Mouse (Mus musculus): ENCODE data around the gene Odaph. TPM values are rescaled to one million over a fixed set of nuclear protein-coding genes. Genes with fewer than 3 reads are reported as not detected.

The Odaph gene
- polyA plus RNA-seq, 1 experiment, result not detected

GRCm38 (mm10) chr5:91985721-91986120, 1.6 kb upstream of the Odaph start:
- Histone ChIP-seq H3K4me1 (ENCODE audit: control insufficient read depth, insufficient read depth, low read length) (no peaks in the 10 kb centered on the region), H3K4me3 (replicated peaks; ENCODE audit: extremely low read depth, low read depth, low read length) (no peak overlapping the region)
- DNase-seq, result no peak
- TF ChIP-seq CTCF (IDR thresholded peaks at IDR 0.05; ENCODE audit: insufficient read depth, low read length) (no peak), POLR2A (IDR thresholded peaks at IDR 0.05; ENCODE audit: borderline replicate concordance, extremely low read depth, low read depth, low read length) (no peak)
- WGBS, result 70% methylated on average over 2 of the region's 2 CpGs

GRCm38 (mm10) chr5:91987799-91988198, 524 bp downstream of the Odaph start:
- no peak for DNase-seq
- no peak overlapping the region for H3K4me3 ChIP-seq (replicated peaks; ENCODE audit: extremely low read depth, low read depth, low read length)
- H3K4me1 ChIP-seq (ENCODE audit: control insufficient read depth, insufficient read depth, low read length), result no peaks in the 10 kb centered on the region
- WGBS, result 83% methylated on average over 2 of the region's 2 CpGs
- no peak for TF ChIP-seq POLR2A (IDR thresholded peaks at IDR 0.05; ENCODE audit: borderline replicate concordance, extremely low read depth, low read depth, low read length)
- no peak for TF ChIP-seq CTCF (IDR thresholded peaks at IDR 0.05; ENCODE audit: insufficient read depth, low read length)

GRCm38 (mm10) chr5:91989261-91989660, 2.0 kb downstream of the Odaph start:
- WGBS, result 86% methylated on average over 9 of the region's 9 CpGs
- DNase-seq, result no peak
- TF ChIP-seq POLR2A (IDR thresholded peaks at IDR 0.05; ENCODE audit: borderline replicate concordance, extremely low read depth, low read depth, low read length) (no peak), CTCF (IDR thresholded peaks at IDR 0.05; ENCODE audit: insufficient read depth, low read length) (no peak)
- H3K4me1 ChIP-seq (ENCODE audit: control insufficient read depth, insufficient read depth, low read length), result no peaks in the 10 kb centered on the region
- no peak overlapping the region for H3K4me3 ChIP-seq (replicated peaks; ENCODE audit: extremely low read depth, low read depth, low read length)

GRCm38 (mm10) chr5:91991191-91991937, 4.1 kb downstream of the Odaph start:
- no peak for TF ChIP-seq CTCF (IDR thresholded peaks at IDR 0.05; ENCODE audit: insufficient read depth, low read length)

GRCm38 (mm10) chr5:91993061-91993460, 5.8 kb downstream of the Odaph start:
- Histone ChIP-seq H3K4me3 (replicated peaks; ENCODE audit: extremely low read depth, low read depth, low read length) (no peak overlapping the region), H3K4me1 (ENCODE audit: control insufficient read depth, insufficient read depth, low read length) (no peaks in the 10 kb centered on the region)
- WGBS, result 79% methylated on average over 2 of the region's 2 CpGs
- no peak for DNase-seq
- TF ChIP-seq CTCF (IDR thresholded peaks at IDR 0.05; ENCODE audit: insufficient read depth, low read length), result no peak

More at GRCm38 (mm10) chr5:91991191-91991937, 4.1 kb downstream of the Odaph start:
- no peak for DNase-seq
- WGBS, result 63% methylated on average over 6 of the region's 6 CpGs
- no peak overlapping the region for H3K4me3 ChIP-seq (replicated peaks; ENCODE audit: extremely low read depth, low read depth, low read length)
- no peaks in the 10 kb centered on the region for H3K4me1 ChIP-seq (ENCODE audit: control insufficient read depth, insufficient read depth, low read length)

GRCm38 (mm10) chr5:91994546-91994945, 7.3 kb downstream of the Odaph start:
- H3K4me1 ChIP-seq (ENCODE audit: control insufficient read depth, insufficient read depth, low read length), result no peaks in the 10 kb centered on the region
- H3K4me3 ChIP-seq (replicated peaks; ENCODE audit: extremely low read depth, low read depth, low read length), result no peak overlapping the region
- WGBS, result 52% methylated on average over 13 of the region's 13 CpGs
- no peak for DNase-seq
- TF ChIP-seq CTCF (IDR thresholded peaks at IDR 0.05; ENCODE audit: insufficient read depth, low read length) (no peak), POLR2A (IDR thresholded peaks at IDR 0.05; ENCODE audit: borderline replicate concordance, extremely low read depth, low read depth, low read length) (no peak)

DNA sequence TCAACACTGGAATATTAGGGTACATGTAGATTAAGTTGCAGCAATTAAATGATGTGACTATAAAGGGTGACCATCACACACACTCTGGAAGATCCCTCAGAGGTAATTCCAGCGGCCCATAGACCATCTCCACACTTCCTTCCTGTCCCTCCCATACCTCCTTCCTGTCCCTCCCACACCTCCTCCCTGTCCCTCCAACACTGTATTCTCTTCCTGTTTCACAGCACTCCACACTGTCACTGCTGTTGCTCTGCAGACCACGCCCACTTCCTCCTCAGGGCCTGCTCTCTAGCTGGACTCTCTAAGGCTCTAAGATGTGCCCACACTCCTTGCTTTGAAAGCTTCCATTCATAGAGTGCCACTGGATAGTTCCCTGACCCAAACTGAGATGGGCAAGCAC, 13.5 kb downstream of the Odaph start:
- Histone ChIP-seq H3K4me1 (ENCODE audit: control insufficient read depth, insufficient read depth, low read length) (peaks cover 2% of the 10 kb centered on the region), H3K4me3 (replicated peaks; ENCODE audit: extremely low read depth, low read depth, low read length) (no peak overlapping the region)
- WGBS, result 41% methylated on average over 2 of the region's 2 CpGs
- no peak for DNase-seq
- TF ChIP-seq POLR2A (IDR thresholded peaks at IDR 0.05; ENCODE audit: borderline replicate concordance, extremely low read depth, low read depth, low read length), result no peak
- TF ChIP-seq CTCF (IDR thresholded peaks at IDR 0.05; ENCODE audit: insufficient read depth, low read length), result no peak

DNA sequence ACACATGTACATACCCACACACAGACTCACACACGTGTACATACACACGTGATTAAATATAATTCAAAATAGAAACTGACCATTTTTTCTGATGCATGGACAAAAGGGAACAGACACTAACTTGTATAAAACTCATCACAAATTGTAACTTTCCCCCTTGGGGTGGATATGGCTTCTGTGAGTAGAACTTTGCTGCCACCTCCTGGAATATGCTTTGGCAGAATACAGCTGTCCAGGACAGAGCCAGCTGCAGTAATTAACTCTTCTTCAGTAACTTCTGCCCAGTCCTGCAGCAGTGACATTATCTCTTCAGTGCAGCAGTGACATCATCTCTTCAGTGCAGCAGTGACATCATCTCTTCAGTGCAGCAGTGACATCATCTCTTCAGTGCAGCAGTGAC, 15.7 kb downstream of the Odaph start:
- WGBS, result 63% methylated on average over 2 of the region's 2 CpGs
- DNase-seq, result no peak
- H3K4me3 ChIP-seq (replicated peaks; ENCODE audit: extremely low read depth, low read depth, low read length), result no peak overlapping the region
- TF ChIP-seq POLR2A (IDR thresholded peaks at IDR 0.05; ENCODE audit: borderline replicate concordance, extremely low read depth, low read depth, low read length), result no peak
- no peak; the same call in 1 of the 2 replicates for TF ChIP-seq CTCF (IDR thresholded peaks at IDR 0.05; ENCODE audit: insufficient read depth, low read length)
- H3K4me1 ChIP-seq (ENCODE audit: control insufficient read depth, insufficient read depth, low read length), result peaks cover 2% of the 10 kb centered on the region

DNA sequence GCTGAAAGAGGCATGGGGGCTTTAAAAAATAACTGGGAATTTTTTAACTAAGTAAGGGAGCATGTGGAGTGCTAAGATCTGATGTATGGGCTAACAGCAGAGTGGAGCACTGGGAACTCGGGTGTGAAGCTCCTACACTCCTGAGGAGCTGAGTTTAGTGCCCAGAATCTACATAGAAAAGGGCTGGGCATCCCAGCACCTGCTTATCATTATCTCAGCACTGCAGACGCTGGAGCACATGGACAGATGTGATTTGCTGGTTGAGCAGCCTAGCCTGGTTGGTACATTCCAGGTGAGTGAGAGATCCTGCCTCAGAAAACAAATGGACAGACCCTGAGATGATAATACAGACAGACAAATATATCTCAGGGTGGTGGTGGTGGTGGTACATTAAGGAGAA, 22.6 kb downstream of the Odaph start:
- Histone ChIP-seq H3K4me1 (ENCODE audit: control insufficient read depth, insufficient read depth, low read length) (no peaks in the 10 kb centered on the region), H3K4me3 (replicated peaks; ENCODE audit: extremely low read depth, low read depth, low read length) (no peak overlapping the region)
- WGBS, result 40% methylated on average over 2 of the region's 2 CpGs
- TF ChIP-seq POLR2A (IDR thresholded peaks at IDR 0.05; ENCODE audit: borderline replicate concordance, extremely low read depth, low read depth, low read length), result no peak
- no peak for TF ChIP-seq CTCF (IDR thresholded peaks at IDR 0.05; ENCODE audit: insufficient read depth, low read length)
- no peak for DNase-seq

DNA sequence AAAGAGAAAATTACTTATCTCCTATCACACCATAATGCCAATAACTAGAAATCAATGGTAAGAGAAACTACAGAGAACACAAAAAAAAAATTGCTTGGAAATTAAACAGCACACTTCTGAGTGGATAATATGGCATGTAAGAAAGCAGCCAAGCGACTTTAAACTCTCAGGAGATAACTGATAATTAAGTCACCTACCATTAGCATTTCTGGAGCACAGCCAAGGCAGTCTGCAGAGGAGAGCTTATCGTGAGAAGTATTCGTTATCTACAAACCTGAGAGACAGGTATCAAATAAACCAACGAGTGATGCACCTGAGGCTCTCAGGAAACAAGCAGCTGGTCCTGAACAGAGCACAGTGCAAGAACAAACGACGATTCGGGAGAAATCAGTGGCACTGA, 24.5 kb downstream of the Odaph start:
- Histone ChIP-seq H3K4me3 (replicated peaks; ENCODE audit: extremely low read depth, low read depth, low read length) (no peak overlapping the region), H3K4me1 (ENCODE audit: control insufficient read depth, insufficient read depth, low read length) (no peaks in the 10 kb centered on the region)
- WGBS, result 56% methylated on average over 7 of the region's 7 CpGs
- DNase-seq, result no peak
- TF ChIP-seq POLR2A (IDR thresholded peaks at IDR 0.05; ENCODE audit: borderline replicate concordance, extremely low read depth, low read depth, low read length) (no peak), CTCF (IDR thresholded peaks at IDR 0.05; ENCODE audit: insufficient read depth, low read length) (no peak)

Measured in lung, adult 2 months (tissue).